Mouse (Mus musculus): ENCODE results near the gene Sertad2.

- TF ChIP-seq CTCF (conservative IDR thresholded peaks at IDR 0.05; ENCODE audit: insufficient read depth, insufficient read length, low read depth, low read length) (no peak), POLR2A (IDR thresholded peaks at IDR 0.05; ENCODE audit: low read depth, low read length) (no peak)
Observed at GRCm38 (mm10) chr11:20552059-20552458, 9.0 kb downstream of the Sertad2 start.

All from kidney, adult 2 months (tissue).